Mouse (Mus musculus) left cerebral cortex, postnatal 10 days (tissue): Measurements from ENCODE around the gene Psd4. TPM values are rescaled to one million over a fixed set of nuclear protein-coding genes. Genes with fewer than 3 reads are reported as not detected.

Experiments
- total RNA-seq, 2 experiments: library from RNA; stranded (reverse); gene quantifications; 2 replicates each; pipeline ENCODE4 v1.2.3; 2021

Psd4 gene
- total RNA-seq, 2 experiments from 2014 or later: 0.67 to 2.0 TPM

Other genes with a start within 250 kb of the Psd4 start
- gene Il1f8, start 214.4 kb upstream of the Psd4 start, total RNA-seq: not detected
- gene Il1f9, start 181.1 kb upstream of the Psd4 start, total RNA-seq: not detected
- gene Il1f6, start 152.2 kb upstream of the Psd4 start, total RNA-seq: not detected
- gene Il1f5, start 90.6 kb upstream of the Psd4 start, total RNA-seq: not detected
- not detected for gene Il1f10, start 76.4 kb upstream of the Psd4 start, total RNA-seq
- gene Il1rn, start 30.7 kb upstream of the Psd4 start, total RNA-seq: not detected
- not detected for gene Pax8, start 108.0 kb downstream of the Psd4 start, total RNA-seq